Mouse (Mus musculus) cerebellum, adult (tissue): ENCODE measurements around the gene Calml3.
"Not testable (repeated sequence)": the region's sequence is repeated elsewhere in the genome, so short reads cannot be mapped to it uniquely, and the experiment has no call there.

Source experiments
- ATAC-seq: cut with Nextera tagmentation; 2 replicates; pipeline ENCODE4 v1.9.2; 2017; ENCODE audit warnings: mild to moderate bottlenecking, moderate library complexity, mixed read lengths; ENCODE audit not compliant: insufficient number of reproducible peaks, low FRiP score, low TSS enrichment

The Calml3 gene

DNA sequence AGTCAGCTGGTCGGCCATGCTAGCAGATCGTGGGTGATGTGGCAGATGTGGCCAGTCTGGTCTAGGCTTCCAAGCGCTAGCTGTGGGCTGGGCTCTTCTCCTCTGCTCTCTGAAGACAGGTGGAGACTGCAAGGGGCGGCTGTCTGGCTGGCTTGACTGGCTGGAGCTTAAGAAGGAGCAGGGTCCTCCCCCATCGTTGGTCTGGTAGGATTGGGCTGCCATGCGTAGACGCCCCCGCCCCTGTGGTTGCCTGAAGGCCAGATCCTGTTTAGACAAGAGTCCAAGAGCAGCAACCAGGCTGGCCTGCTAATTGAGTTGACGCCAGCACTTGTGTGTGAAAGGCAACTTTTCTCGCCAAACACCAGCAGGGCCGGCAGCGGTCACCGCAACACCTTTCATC lies at the start of gene Calml3:
Gene Calml3, minus strand, starts transcription at position 131 of the 400 bp plus-strand sequence.
- ATAC-seq = no peak

- no peak for ATAC-seq
Observed at GRCm38 (mm10) chr13:3850330-3850729, 46.2 kb upstream of the Calml3 start.

DNA sequence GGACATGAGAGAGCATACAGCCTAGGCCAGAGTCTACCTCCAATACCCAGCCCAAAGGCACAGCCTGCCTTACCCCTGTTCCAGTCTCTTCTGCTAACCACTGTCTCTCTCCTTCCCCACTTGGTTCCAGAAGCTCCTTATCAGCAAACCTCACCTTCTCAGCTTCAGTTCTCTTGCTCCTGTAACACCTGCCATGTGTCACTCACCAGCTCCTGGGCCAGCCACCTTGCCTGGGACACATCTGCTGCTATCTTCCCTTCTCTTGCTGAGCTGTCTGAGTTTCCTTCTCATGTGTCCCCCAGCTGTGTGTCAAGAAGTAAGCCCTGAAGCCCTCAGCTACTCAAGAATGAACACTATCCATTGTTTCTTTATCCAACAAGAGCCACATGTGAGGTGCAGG lies 36.5 kb upstream of the Calml3 start:
- not testable (repeated sequence) for ATAC-seq

DNA sequence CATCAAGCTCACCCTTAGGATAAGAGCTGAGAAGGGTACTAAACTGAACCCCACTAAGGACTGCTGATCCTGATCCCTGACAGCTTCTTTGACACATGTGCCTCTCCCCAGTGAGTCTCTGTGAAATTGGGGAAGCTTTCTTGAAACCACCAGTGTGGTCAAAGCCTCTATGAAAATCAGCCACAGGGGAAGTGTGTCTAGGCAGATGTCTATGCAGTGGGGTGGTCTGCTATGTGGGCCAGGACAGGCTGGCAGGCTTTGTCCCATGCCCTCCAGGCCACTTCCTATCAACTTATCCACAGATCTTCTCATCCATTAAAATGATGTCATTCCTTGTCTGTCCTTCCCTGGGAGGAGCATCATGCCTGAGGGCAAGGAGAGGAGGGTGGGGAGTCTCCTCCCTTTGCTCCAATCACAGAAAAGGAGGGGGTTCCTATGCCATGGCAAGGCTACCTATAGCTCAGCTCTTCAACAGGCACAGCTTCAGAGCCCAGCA lies 33.2 kb upstream of the Calml3 start, which contains the start of gene Calm4:
Gene Calm4, plus strand, starts transcription at position 446 of the 496 bp plus-strand sequence.
- ATAC-seq = not testable (repeated sequence)

DNA sequence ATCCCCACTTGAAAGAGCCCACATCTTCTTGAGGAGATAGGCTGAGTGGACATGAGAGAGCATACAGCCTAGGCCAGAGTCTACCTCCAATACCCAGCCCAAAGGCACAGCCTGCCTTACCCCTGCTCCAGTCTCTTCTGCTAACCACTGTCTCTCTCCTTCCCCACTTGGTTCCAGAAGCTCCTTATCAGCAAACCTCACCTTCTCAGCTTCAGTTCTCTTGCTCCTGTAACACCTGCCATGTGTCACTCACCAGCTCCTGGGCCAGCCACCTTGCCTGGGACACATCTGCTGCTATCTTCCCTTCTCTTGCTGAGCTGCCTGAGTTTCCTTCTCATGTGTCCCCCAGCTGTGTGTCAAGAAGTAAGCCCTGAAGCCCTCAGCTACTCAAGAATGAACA lies 29.5 kb upstream of the Calml3 start:
- ATAC-seq = not testable (repeated sequence)

- no peak for ATAC-seq
Observed at GRCm38 (mm10) chr13:3832450-3832849, 28.3 kb upstream of the Calml3 start.

DNA sequence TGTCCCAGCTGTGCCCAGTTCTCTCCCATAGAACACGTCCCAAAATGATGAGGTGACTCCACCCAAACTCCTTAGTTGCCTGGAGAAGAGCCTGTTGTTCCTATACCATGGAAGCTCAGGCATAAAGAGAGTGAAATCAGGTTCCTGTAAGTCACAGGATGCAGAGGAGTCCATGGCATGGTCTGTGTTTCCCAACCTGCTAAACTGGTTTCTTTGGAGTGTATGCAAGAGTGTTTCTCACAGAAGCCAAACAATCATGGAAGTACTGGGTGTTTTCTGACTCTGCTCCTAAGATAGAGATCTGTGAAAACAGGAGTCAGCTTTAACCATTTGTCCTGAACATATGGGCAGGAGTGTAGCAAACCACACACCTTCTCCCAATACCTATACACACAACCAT lies 27.9 kb upstream of the Calml3 start:
- no peak for ATAC-seq

GRCm38 (mm10) chr13:3831546-3831945 lies 27.4 kb upstream of the Calml3 start:
- ATAC-seq = no peak

GRCm38 (mm10) chr13:3825726-3826125 lies 21.6 kb upstream of the Calml3 start:
- ATAC-seq = no peak

- ATAC-seq = no peak
Observed at GRCm38 (mm10) chr13:3822105-3822504, 18.0 kb upstream of the Calml3 start.

GRCm38 (mm10) chr13:3818740-3819076 lies 14.6 kb upstream of the Calml3 start:
- no peak for ATAC-seq

DNA sequence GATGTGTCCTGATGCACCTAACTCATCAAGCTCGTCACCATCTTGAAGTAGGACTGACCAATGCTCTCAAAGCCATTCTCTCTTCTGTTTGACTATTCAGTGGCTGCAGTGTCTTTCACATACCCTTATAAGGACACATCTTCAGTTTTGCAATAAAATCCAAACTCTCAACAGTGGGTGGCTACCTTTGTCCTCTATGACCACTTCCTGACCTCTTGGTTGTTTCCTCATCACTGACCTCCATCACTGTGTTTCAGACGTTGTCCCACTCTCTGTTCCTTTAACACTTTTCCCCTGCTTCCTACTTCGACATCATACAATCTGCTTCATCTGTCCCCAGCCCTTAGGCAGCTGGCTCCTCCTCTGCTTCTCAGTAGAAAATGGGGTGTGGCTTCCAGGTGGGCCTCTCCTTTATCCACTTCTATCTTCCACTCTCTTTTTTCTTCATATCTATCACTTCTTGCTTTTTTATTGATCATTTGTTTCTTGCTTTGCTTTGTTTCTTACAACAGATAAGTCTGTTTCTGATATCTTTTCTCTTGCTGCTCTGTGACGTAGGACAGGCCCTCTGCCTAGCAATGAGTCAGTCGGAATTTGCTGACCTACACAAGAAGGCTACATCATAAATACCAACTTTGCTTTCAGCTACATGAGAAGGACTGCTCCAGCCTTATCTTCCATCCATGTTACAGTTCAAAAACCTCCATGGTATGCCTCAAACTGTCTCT lies 14.1 kb upstream of the Calml3 start:
- no peak for ATAC-seq

DNA sequence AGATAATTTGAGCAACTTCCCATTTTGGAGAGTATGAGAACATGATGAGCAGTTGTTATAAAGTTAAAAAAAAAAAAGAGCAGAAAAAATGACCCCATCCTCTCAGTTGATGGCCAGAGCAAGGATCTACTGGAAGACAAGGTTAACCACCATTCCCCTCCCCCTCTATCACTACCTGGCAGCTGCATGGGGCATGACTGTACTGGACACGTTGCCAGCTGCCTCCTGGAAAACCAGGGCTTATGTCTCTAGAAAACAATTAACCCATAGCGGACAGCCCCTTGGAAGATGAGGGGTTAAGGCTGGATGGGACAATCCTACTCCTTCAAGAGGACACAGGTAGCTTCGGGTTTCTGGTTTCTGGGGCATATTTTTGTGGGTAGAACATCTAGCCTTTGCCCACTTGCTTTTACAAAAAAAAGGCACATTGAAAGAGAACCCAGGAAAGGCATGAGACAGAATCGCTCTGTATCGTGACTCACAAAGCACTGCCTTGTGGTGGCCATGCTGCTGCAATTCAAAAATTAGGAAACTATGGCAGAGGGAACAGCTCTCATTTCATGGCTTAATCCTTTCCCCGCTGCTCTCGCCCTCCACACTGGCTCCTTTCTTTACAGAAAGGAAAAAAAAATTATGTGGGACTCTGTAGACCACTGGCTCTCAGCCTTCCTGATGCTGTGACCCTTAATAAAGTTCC lies 3.2 kb upstream of the Calml3 start:
- no peak for ATAC-seq

- ATAC-seq = no peak
Observed at GRCm38 (mm10) chr13:3805638-3806037, 1.5 kb upstream of the Calml3 start.

DNA sequence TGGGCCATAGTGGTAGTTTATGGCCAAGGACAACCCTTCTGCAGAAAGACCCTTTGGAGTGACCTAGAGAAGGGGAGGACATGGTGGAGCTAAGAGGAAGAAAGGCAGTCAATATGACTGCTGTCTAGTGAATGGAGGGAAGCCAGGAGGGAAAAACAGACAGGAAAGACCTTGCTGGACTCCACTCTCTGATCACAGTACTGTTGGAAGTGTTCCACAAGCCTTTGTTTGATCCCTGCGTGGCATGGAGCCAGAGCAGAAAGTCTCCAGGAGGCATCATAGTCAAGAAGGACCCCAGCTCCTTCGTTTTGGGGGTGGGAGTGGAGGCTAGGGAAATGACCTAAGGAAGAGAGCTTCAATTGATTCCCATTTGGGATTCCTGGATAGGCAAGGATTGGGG lies 1.0 kb upstream of the Calml3 start:
- no peak for ATAC-seq

- no peak for ATAC-seq
Observed at GRCm38 (mm10) chr13:3799386-3799785, 4.7 kb downstream of the Calml3 start.

DNA sequence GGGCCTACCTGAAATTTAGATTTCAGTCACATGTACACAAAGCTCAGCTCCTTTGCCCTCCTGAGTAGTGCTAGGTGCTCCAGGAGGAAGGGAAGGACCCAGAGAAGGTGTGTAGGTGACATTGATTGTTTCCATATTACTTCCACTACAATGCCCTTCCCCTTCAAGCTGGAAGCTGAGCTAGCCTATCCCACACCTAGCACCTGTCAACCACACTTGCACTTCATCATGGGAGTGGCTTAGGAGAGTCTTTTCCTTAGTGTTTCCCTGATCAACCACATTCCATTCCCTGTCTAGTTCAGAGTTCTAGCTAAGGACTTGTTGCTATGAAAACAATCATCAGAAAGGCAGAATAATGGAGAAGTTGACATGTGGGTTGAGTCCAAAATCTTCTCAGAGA lies 5.4 kb downstream of the Calml3 start:
- ATAC-seq = no peak

DNA sequence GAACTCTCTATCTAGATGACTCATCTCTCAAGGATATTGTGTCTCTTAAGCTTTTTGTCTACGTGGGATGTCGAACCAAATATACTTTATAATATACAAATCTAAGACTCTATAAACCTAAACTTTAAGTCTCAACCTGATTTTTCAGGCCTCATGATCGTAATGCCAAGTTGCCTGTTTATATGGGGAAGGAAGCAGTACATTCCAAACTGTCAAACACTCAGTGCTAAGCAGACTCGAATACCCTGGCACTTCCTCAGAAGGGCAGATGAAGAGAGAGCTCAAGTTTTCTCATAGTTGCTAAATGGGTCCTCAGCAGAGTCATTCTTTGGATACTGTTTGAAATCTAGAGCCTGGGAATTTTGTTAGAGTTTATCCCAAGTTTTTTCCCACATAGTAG lies 7.5 kb downstream of the Calml3 start:
- ATAC-seq = no peak

- no peak for ATAC-seq
Observed at GRCm38 (mm10) chr13:3789531-3789930, 14.6 kb downstream of the Calml3 start.

DNA sequence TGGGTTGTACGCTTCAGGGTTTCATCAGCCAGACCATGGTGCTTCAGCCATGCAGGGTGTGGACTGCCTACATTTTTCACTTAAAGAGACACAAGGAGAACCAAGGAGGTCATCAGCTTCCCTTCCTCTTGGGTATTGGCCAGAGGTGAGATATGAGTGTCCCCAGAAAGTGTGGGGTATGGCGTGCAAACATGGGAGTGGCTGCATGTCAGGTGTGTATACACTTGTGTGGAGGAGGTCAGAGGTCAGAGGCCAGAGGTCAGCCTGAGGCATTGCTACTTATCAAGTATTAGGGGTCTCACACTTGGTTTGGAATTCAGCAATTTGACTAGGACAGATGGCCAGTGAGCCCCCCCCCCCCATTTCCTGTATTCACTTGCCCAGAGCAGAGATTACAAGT lies 15.5 kb downstream of the Calml3 start:
- ATAC-seq = no peak

DNA sequence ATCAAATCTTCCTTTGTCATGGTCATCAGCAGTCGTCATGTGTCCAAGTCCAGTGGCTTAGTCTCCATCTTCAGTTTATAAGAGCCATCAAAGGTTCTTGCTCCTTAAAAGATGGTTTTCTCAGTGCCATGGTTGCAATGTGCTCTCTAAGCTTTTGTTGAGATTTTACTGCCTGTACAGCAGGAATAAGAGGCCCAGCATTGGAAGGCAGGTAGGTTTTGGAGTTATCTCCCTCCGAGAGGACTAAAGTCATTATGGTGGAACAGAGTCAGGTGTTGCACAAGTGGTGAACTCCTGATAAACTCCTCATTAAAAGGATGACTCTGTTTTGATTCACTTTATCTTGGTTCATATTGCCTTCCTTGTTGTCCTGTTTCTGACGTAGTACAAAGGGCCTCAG lies 16.5 kb downstream of the Calml3 start:
- no peak for ATAC-seq

- ATAC-seq = no peak
Observed at GRCm38 (mm10) chr13:3787102-3787501, 17.0 kb downstream of the Calml3 start.
